Mouse (Mus musculus): ENCODE results near the gene Lcmt1. TPM values are rescaled to one million over a fixed set of nuclear protein-coding genes. Genes with fewer than 3 reads are reported as not detected.
A peak's percentile ranks its signal among the peaks of the same experiment; 100 is the strongest.

Gene Lcmt1
- polyA plus RNA-seq, 1 experiment from 2014 or later = 22.3 TPM

DNA sequence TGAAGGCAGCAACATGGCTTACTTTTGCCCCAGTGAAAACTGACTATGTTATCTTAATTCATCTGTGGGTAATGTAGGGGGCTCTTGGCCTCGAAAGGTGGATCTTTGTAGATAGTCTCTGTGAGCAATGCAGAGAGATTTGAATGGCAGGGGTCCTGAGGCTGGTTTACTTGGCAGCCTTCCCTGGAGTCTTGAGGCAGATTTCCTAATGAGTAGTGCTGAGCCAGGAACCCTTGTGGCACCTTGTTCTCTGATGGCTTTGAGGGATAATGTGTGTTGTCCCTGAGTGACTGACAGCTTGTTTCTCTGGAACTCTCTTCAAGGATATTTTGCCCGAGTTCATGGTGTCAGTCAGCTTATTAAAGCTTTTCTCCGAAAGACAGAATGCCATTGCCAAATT lies 31.5 kb downstream of the Lcmt1 start:
- Histone ChIP-seq H3K9ac (no peak overlapping the region), H3K27ac (replicated peaks) (no peak overlapping the region), H3K27me3 (no peaks in the 10 kb centered on the region), H3K4me3 (replicated peaks) (no peak overlapping the region), H3K36me3 (replicated peaks) (peaks cover 26% of the 10 kb centered on the region), H3K4me2 (no peak overlapping the region), H3K9me3 (replicated peaks) (no peaks in the 10 kb centered on the region), H3K4me1 (replicated peaks) (peaks cover 25% of the 10 kb centered on the region)
- WGBS (ENCODE audit: insufficient replicate concordance) = 68% methylated on average over 3 of the region's 3 CpGs
- ATAC-seq (ENCODE audit: insufficient read depth) = no peak

- H3K4me2 ChIP-seq = no peak overlapping the region
- peaks cover 34% of the 10 kb centered on the region for H3K4me1 ChIP-seq (replicated peaks)
- no peaks in the 10 kb centered on the region for H3K9me3 ChIP-seq (replicated peaks)
- H3K4me3 ChIP-seq (replicated peaks) = no peak overlapping the region
- 84% methylated on average over 6 of the region's 6 CpGs for WGBS (ENCODE audit: insufficient replicate concordance)
- H3K27ac ChIP-seq (replicated peaks) = no peak overlapping the region
- no peak for ATAC-seq (ENCODE audit: insufficient read depth)
- no peak overlapping the region for H3K9ac ChIP-seq
- peaks cover 29% of the 10 kb centered on the region for H3K36me3 ChIP-seq (replicated peaks)
- no peaks in the 10 kb centered on the region for H3K27me3 ChIP-seq
These were observed 34.6 kb downstream of the Lcmt1 start for GRCm38 (mm10) chr7:123404198-123404597.

DNA sequence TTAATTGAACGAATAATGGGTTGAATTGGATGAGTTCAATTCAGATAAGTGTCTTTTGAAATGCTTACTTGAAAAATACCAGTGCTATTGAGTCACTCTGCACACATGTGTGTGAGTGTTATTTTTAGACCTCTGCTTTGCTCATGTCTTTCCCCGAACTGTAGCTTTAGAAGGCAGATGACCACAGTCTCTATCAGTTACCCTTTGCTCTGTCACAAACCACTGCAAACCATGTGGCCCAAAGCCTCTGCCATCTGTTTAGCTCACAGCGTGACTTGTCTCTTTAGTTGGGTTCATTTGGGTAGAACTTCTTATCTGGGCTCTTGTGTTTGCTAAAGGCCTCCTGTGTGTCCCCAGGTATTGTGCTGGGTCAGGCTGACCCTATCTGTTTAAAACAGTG lies 36.0 kb downstream of the Lcmt1 start:
- Histone ChIP-seq H3K27me3 (no peaks in the 10 kb centered on the region), H3K4me1 (replicated peaks) (peaks cover 27% of the 10 kb centered on the region), H3K9me3 (replicated peaks) (no peaks in the 10 kb centered on the region), H3K36me3 (replicated peaks) (peaks cover 29% of the 10 kb centered on the region), H3K27ac (replicated peaks) (0 out of 2 replicates have a peak overlapping the region, but pooled peaks have one; percentile 3), H3K4me2 (no peak overlapping the region), H3K4me3 (replicated peaks) (no peak overlapping the region), H3K9ac (no peak overlapping the region)
- 43% methylated on average over 3 of the region's 3 CpGs for WGBS (ENCODE audit: insufficient replicate concordance)
- peak; percentile 49 for ATAC-seq (ENCODE audit: insufficient read depth)

GRCm38 (mm10) chr7:123406988-123407387 lies 37.4 kb downstream of the Lcmt1 start:
- Histone ChIP-seq H3K27ac (replicated peaks) (no peak overlapping the region), H3K27me3 (no peaks in the 10 kb centered on the region)
- ATAC-seq (ENCODE audit: insufficient read depth) = no peak

DNA sequence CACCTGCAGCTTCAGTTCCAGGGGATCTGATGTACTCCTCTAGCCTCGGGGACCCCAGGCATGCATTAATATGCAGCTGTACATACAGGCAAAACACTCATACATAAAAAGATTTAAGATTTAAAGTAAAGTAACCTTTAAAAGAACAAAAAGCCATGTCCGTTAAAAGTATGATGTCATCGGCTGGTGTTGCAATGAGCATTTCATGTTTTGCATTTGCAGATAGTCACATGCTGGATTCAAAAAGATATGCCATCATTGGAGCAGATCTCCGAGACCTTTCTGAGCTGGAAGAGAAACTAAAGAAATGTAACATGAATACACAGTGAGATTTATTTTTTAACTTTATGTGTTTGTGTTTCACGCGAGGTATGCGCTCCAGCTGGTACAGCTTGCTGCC lies 40.9 kb downstream of the Lcmt1 start:
- no peak for ATAC-seq (ENCODE audit: insufficient read depth)
- no peak overlapping the region for H3K9ac ChIP-seq
- H3K4me2 ChIP-seq = no peak overlapping the region
- H3K4me3 ChIP-seq (replicated peaks) = no peak overlapping the region
- H3K27ac ChIP-seq (replicated peaks) = no peak overlapping the region
- no peaks in the 10 kb centered on the region for H3K27me3 ChIP-seq
- H3K9me3 ChIP-seq (replicated peaks) = no peaks in the 10 kb centered on the region
- H3K4me1 ChIP-seq (replicated peaks) = peaks cover 18% of the 10 kb centered on the region
- WGBS (ENCODE audit: insufficient replicate concordance) = 82% methylated on average over 7 of the region's 7 CpGs
- peaks cover 14% of the 10 kb centered on the region for H3K36me3 ChIP-seq (replicated peaks)

More at GRCm38 (mm10) chr7:123406988-123407387, 37.4 kb downstream of the Lcmt1 start:
- H3K36me3 ChIP-seq (replicated peaks) = peaks cover 32% of the 10 kb centered on the region
- no peak overlapping the region for H3K4me2 ChIP-seq
- H3K9me3 ChIP-seq (replicated peaks) = no peaks in the 10 kb centered on the region
- WGBS (ENCODE audit: insufficient replicate concordance) = 71% methylated on average over 4 of the region's 4 CpGs
- no peak overlapping the region for H3K9ac ChIP-seq
- H3K4me3 ChIP-seq (replicated peaks) = no peak overlapping the region
- peaks cover 27% of the 10 kb centered on the region for H3K4me1 ChIP-seq (replicated peaks)

GRCm38 (mm10) chr7:123411109-123411508 lies 41.5 kb downstream of the Lcmt1 start:
- Histone ChIP-seq H3K4me2 (no peak overlapping the region), H3K36me3 (replicated peaks) (peaks cover 14% of the 10 kb centered on the region), H3K4me3 (replicated peaks) (no peak overlapping the region), H3K27me3 (no peaks in the 10 kb centered on the region), H3K9me3 (replicated peaks) (no peaks in the 10 kb centered on the region), H3K4me1 (replicated peaks) (peaks cover 12% of the 10 kb centered on the region), H3K9ac (no peak overlapping the region), H3K27ac (replicated peaks) (no peak overlapping the region)
- WGBS (ENCODE audit: insufficient replicate concordance) = 69% methylated on average over 1 of the region's 1 CpGs
- ATAC-seq (ENCODE audit: insufficient read depth) = no peak

DNA sequence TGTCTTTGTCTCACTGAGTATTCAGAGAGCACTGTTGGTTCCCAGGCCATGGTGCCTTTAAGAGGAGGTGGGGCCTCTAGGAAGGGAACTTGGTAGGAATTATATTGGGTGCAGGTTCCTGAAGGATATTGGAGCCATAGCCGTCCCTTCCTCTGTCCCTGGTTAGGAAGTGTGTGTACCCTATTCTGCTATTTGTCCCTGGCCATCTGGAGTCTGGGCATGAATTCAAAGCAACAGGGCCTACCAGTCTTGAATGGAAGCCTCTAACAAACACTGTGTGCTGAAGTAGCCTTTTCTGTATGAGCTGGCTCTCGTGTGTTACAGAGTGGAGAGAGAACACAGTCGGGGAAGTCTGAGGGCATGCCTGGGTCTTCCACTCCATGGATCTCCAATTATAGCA lies 42.6 kb downstream of the Lcmt1 start:
- Histone ChIP-seq H3K4me3 (replicated peaks) (no peak overlapping the region), H3K27me3 (no peaks in the 10 kb centered on the region), H3K4me1 (replicated peaks) (peaks cover 9% of the 10 kb centered on the region; the same call in 1 of the 2 replicates), H3K4me2 (no peak overlapping the region), H3K9ac (no peak overlapping the region), H3K27ac (replicated peaks) (no peak overlapping the region), H3K9me3 (replicated peaks) (no peaks in the 10 kb centered on the region), H3K36me3 (replicated peaks) (peaks cover 10% of the 10 kb centered on the region)
- ATAC-seq (ENCODE audit: insufficient read depth) = no peak
- WGBS (ENCODE audit: insufficient replicate concordance) = 77% methylated on average over 3 of the region's 3 CpGs

DNA sequence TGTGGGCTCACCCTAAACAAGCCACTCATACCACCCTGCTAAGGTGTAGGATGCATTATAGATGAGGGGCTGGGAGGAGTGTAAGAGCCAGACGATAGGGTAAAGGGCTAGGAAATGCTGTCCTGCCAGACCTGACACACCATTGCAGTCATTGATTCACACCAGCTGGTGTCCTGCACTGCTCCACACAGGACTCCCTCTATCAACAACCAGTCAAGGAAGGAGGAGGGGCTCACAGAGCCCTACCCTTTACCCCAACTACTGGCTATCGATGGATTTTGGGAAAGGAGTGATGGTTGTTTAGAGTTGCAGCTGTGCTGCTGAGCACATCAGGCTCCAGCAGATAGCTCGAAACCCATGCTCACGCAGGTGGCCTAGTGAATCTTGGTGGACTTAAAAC lies 47.2 kb downstream of the Lcmt1 start:
- peaks cover under 1% of the 10 kb centered on the region for H3K36me3 ChIP-seq (replicated peaks)
- 74% methylated on average over 4 of the region's 4 CpGs for WGBS (ENCODE audit: insufficient replicate concordance)
- no peak overlapping the region for H3K27ac ChIP-seq (replicated peaks)

DNA sequence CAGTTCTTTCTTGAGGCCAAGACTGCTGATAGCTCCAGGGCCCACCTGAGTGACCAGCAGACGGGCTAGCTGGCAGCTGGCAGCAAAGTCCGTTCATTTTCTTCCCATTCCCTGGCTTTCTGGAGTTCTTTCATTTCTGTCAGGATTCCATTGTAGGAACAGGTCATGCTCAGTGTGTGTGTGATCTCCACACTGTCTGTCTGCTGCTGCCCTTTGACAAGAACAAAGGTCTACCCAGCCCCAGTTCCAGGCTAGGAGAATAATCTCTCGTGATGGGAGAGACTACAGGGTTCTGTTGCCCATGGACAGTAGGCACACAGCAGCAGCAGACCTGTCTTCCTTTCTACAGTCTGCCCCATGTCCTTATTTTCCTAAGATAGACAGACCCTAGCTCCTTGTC lies 48.1 kb downstream of the Lcmt1 start:
- 0 out of 2 replicates have a peak, but pooled peaks have one; percentile 14 for ATAC-seq (ENCODE audit: insufficient read depth)
- no peaks in the 10 kb centered on the region; the same call in 1 of the 2 replicates for H3K4me1 ChIP-seq (replicated peaks)
- WGBS (ENCODE audit: insufficient replicate concordance) = 77% methylated on average over 3 of the region's 3 CpGs
- H3K36me3 ChIP-seq (replicated peaks) = peaks cover 10% of the 10 kb centered on the region
- H3K4me2 ChIP-seq = no peak overlapping the region
- no peaks in the 10 kb centered on the region for H3K9me3 ChIP-seq (replicated peaks)
- H3K4me3 ChIP-seq (replicated peaks) = no peak overlapping the region
- no peak overlapping the region for H3K9ac ChIP-seq
- no peaks in the 10 kb centered on the region for H3K27me3 ChIP-seq
- peak overlapping the region; percentile 45; the same call in 1 of the 2 replicates for H3K27ac ChIP-seq (replicated peaks)

More for the DNA sequence above, 47.2 kb downstream of the Lcmt1 start:
- Histone ChIP-seq H3K4me2 (no peak overlapping the region), H3K9me3 (replicated peaks) (no peaks in the 10 kb centered on the region), H3K4me3 (replicated peaks) (no peak overlapping the region), H3K4me1 (replicated peaks) (no peaks in the 10 kb centered on the region; the same call in 1 of the 2 replicates), H3K9ac (no peak overlapping the region), H3K27me3 (no peaks in the 10 kb centered on the region)
- no peak for ATAC-seq (ENCODE audit: insufficient read depth)

GRCm38 (mm10) chr7:123419984-123420383 lies 50.4 kb downstream of the Lcmt1 start:
- Histone ChIP-seq H3K27me3 (no peaks in the 10 kb centered on the region), H3K4me2 (no peak overlapping the region), H3K4me1 (replicated peaks) (no peaks in the 10 kb centered on the region; the same call in 1 of the 2 replicates), H3K27ac (replicated peaks) (peak overlapping the region; percentile 22; the same call in 1 of the 2 replicates), H3K4me3 (replicated peaks) (no peak overlapping the region), H3K36me3 (replicated peaks) (peaks cover 17% of the 10 kb centered on the region), H3K9me3 (replicated peaks) (no peaks in the 10 kb centered on the region), H3K9ac (no peak overlapping the region)
- 70% methylated on average over 4 of the region's 4 CpGs for WGBS (ENCODE audit: insufficient replicate concordance)
- peak; percentile 77 for ATAC-seq (ENCODE audit: insufficient read depth)

- WGBS (ENCODE audit: insufficient replicate concordance) = 76% methylated on average over 3 of the region's 3 CpGs
- no peaks in the 10 kb centered on the region for H3K27me3 ChIP-seq
- H3K4me1 ChIP-seq (replicated peaks) = no peaks in the 10 kb centered on the region; the same call in 1 of the 2 replicates
- no peak overlapping the region for H3K4me2 ChIP-seq
- H3K36me3 ChIP-seq (replicated peaks) = peaks cover 17% of the 10 kb centered on the region
- ATAC-seq (ENCODE audit: insufficient read depth) = no peak
- H3K9me3 ChIP-seq (replicated peaks) = no peaks in the 10 kb centered on the region
- H3K9ac ChIP-seq = no peak overlapping the region
- H3K4me3 ChIP-seq (replicated peaks) = no peak overlapping the region
- H3K27ac ChIP-seq (replicated peaks) = no peak overlapping the region
These were observed 52.4 kb downstream of the Lcmt1 start for GRCm38 (mm10) chr7:123421958-123422357.

DNA sequence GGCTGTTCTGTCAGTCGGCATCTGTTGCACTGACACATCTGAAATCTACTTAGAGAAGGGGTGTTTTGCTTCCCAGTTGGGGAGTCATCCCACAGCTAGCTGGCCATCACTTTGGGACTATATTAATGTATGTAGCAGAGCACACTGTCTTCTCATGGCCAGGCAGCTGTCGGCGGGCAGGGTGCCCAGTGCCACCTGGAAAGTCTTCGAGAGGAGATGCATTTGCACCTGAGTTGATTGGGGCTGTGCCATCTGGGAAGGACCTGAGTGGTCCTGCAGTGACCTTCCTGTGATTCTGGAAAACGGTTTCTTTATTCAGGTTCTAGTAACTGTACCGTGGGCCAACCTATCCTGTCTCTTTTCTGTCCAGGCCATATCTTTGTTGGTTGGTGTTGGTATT lies 54.7 kb downstream of the Lcmt1 start:
- H3K27me3 ChIP-seq = no peaks in the 10 kb centered on the region
- 75% methylated on average over 6 of the region's 6 CpGs for WGBS (ENCODE audit: insufficient replicate concordance)
- peaks cover 22% of the 10 kb centered on the region for H3K36me3 ChIP-seq (replicated peaks)
- no peak for ATAC-seq (ENCODE audit: insufficient read depth)
- H3K27ac ChIP-seq (replicated peaks) = no peak overlapping the region
- no peak overlapping the region for H3K4me2 ChIP-seq
- no peaks in the 10 kb centered on the region for H3K9me3 ChIP-seq (replicated peaks)
- no peak overlapping the region for H3K4me3 ChIP-seq (replicated peaks)
- no peak overlapping the region for H3K9ac ChIP-seq
- peaks cover under 1% of the 10 kb centered on the region for H3K4me1 ChIP-seq (replicated peaks)
